In the genomic region with DNA sequence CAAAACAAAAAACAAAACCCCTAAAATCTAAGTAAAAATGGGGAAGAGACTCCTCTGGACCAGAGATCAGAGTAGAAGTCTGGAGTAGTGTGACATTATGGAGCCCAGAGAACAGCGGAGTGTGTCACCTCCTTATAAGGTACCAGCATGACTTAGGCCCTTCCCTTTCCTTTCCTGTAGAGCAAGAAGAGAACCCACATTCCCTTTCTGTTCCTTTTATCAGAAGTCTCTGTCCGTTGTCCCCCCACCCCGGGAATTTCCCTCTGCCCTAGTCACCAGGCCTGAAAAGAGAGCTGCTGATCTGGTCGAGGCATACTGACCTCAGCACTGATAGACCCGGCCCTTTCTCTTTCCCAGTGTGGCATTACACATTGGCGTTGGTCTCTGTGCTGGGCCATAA, we compare ENCODE assay signal across 8 mouse cellular contexts. TPM values are rescaled to one million over a fixed set of nuclear protein-coding genes. Genes with fewer than 3 reads are reported as not detected.
DNase-seq lines count a peak whose midpoint lies in the region; ATAC-seq lines count a peak whose summit lies in the region.

No protein-coding gene starts in this region.

- H3K4me1 ChIP-seq in kidney, embryonic 14.5 days (ENCODE audit: control insufficient read depth, insufficient read depth, low read length), result peaks cover 8% of the 10 kb centered on the region
- peaks cover 17% of the 10 kb centered on the region for H3K4me1 ChIP-seq in heart, embryonic 13.5 days
- peaks cover 13% of the 10 kb centered on the region for H3K4me1 ChIP-seq in liver, embryonic 16.5 days (ENCODE audit: control insufficient read depth, low read depth, low read length)
- peaks cover 21% of the 10 kb centered on the region for H3K4me1 ChIP-seq in neural tube, embryonic 15.5 days

- no peaks in the 10 kb centered on the region for H3K9me3 ChIP-seq in kidney, embryonic 14.5 days (ENCODE audit: control insufficient read depth, low read length)
- H3K9me3 ChIP-seq in heart, embryonic 13.5 days, result no peaks in the 10 kb centered on the region
- no peaks in the 10 kb centered on the region for H3K9me3 ChIP-seq in liver, embryonic 16.5 days (replicated peaks; ENCODE audit: control insufficient read depth, low read length)
- no peaks in the 10 kb centered on the region for H3K9me3 ChIP-seq in neural tube, embryonic 15.5 days (replicated peaks)

- peak overlapping the region; percentile 94 for H3K4me3 ChIP-seq in kidney, embryonic 14.5 days (ENCODE audit: low read length)
- peak overlapping the region; percentile 96 for H3K4me3 ChIP-seq in heart, embryonic 13.5 days
- H3K4me3 ChIP-seq in liver, embryonic 16.5 days (ENCODE audit: low read depth, low read length), result peak overlapping the region; percentile 73
- H3K4me3 ChIP-seq in neural tube, embryonic 15.5 days (replicated peaks), result peak overlapping the region; percentile 96

- DNase-seq in kidney, postnatal 10 days, result no peak
- DNase-seq in NIH3T3 (ENCODE audit: low read depth), result peak; percentile 11
- no peak for DNase-seq in adrenal gland, postnatal 10 days
- no peak for DNase-seq in embryo, embryonic 11 days

- no peak overlapping the region for H3K27ac ChIP-seq in kidney, embryonic 14.5 days (ENCODE audit: low read depth, low read length)
- H3K27ac ChIP-seq in heart, embryonic 13.5 days (replicated peaks), result no peak overlapping the region; the same call in 1 of the 2 replicates
- H3K27ac ChIP-seq in liver, embryonic 16.5 days (ENCODE audit: low read length), result peak overlapping the region; percentile 71
- H3K27ac ChIP-seq in neural tube, embryonic 15.5 days (replicated peaks), result no peak overlapping the region

- WGBS in kidney, embryonic 14.5 days, result 37% methylated on average over 6 of the region's 6 CpGs
- WGBS in heart, embryonic 13.5 days, result 16% methylated on average over 6 of the region's 6 CpGs
- 8% methylated on average over 6 of the region's 6 CpGs for WGBS in liver, embryonic 16.5 days (ENCODE audit: insufficient replicate concordance)
- 49% methylated on average over 6 of the region's 6 CpGs for WGBS in neural tube, embryonic 15.5 days

- peaks cover 11% of the 10 kb centered on the region; the same call in 1 of the 2 replicates for H3K36me3 ChIP-seq in kidney, embryonic 14.5 days (ENCODE audit: control insufficient read depth, insufficient read depth, low read length)
- peaks cover 23% of the 10 kb centered on the region for H3K36me3 ChIP-seq in heart, embryonic 13.5 days
- no peaks in the 10 kb centered on the region; the same call in 1 of the 2 replicates for H3K36me3 ChIP-seq in liver, embryonic 16.5 days (ENCODE audit: control insufficient read depth, insufficient read depth)
- H3K36me3 ChIP-seq in neural tube, embryonic 15.5 days, result peaks cover 13% of the 10 kb centered on the region

- peak overlapping the region; percentile 81 for H3K4me2 ChIP-seq in kidney, embryonic 14.5 days (replicated peaks; ENCODE audit: low read depth, low read length)
- H3K4me2 ChIP-seq in heart, embryonic 13.5 days, result peak overlapping the region; percentile 78
- peak overlapping the region; percentile 84 for H3K4me2 ChIP-seq in liver, embryonic 16.5 days (ENCODE audit: low read depth, low read length)
- H3K4me2 ChIP-seq in neural tube, embryonic 15.5 days, result peak overlapping the region; percentile 95

- H3K27me3 ChIP-seq in kidney, embryonic 14.5 days (ENCODE audit: control insufficient read depth, insufficient read depth, low read length), result no peaks in the 10 kb centered on the region
- no peaks in the 10 kb centered on the region for H3K27me3 ChIP-seq in heart, embryonic 13.5 days (replicated peaks)
- H3K27me3 ChIP-seq in liver, embryonic 16.5 days (ENCODE audit: control insufficient read depth, insufficient read depth, low read depth, low read length), result no peaks in the 10 kb centered on the region
- H3K27me3 ChIP-seq in neural tube, embryonic 15.5 days (replicated peaks), result no peaks in the 10 kb centered on the region

- ATAC-seq in kidney, embryonic 14.5 days (ENCODE audit: low FRiP score, low TSS enrichment), result no peak
- no peak for ATAC-seq in heart, embryonic 13.5 days (ENCODE audit: extremely low read depth, insufficient number of reproducible peaks, low FRiP score, low TSS enrichment)
- no peak for ATAC-seq in liver, embryonic 16.5 days (ENCODE audit: low read depth)
- ATAC-seq in neural tube, embryonic 15.5 days (ENCODE audit: low FRiP score), result no peak

- H3K9ac ChIP-seq in kidney, embryonic 14.5 days (ENCODE audit: low read depth, low read length), result peak overlapping the region; percentile 78; the same call in 1 of the 2 replicates
- peak overlapping the region; percentile 94 for H3K9ac ChIP-seq in heart, embryonic 13.5 days
- H3K9ac ChIP-seq in liver, embryonic 16.5 days (ENCODE audit: low read depth, low read length), result peak overlapping the region; percentile 85
- peak overlapping the region; percentile 91 for H3K9ac ChIP-seq in neural tube, embryonic 15.5 days (replicated peaks)

RNA-seq across cellular contexts. Expression of a gene that starts 0.8 kb away (rescaled TPM):
- 28.4 and 41.0 TPM in 2 replicates for polyA plus RNA-seq in kidney, embryonic 14.5 days (2014; fragmentation: Nextera tagmentation; extraction: Ambion mirVana)
- 23.5 and 23.6 TPM in 2 replicates for polyA plus RNA-seq in heart, embryonic 13.5 days (2015; fragmentation: Nextera tagmentation; extraction: Ambion mirVana)
- polyA plus RNA-seq in liver, embryonic 16.5 days (2015; fragmentation: Nextera tagmentation; extraction: Ambion mirVana), result 16.4 and 16.8 TPM in 2 replicates
- 30.2 and 36.7 TPM in 2 replicates for polyA plus RNA-seq in neural tube, embryonic 15.5 days (2015; fragmentation: Nextera tagmentation; extraction: Ambion mirVana)
- total RNA-seq in adrenal gland, postnatal 10 days (2021), result 10 to 100 TPM; 27.4 to 35.3 TPM

RNA-seq across cellular contexts. Expression of a gene that starts 43.3 kb away (rescaled TPM):
- 0.45 and 0.69 TPM in 2 replicates for polyA plus RNA-seq in kidney, embryonic 14.5 days (2014; fragmentation: Nextera tagmentation; extraction: Ambion mirVana)
- 0.36 and 0.62 TPM in 2 replicates for polyA plus RNA-seq in heart, embryonic 13.5 days (2015; fragmentation: Nextera tagmentation; extraction: Ambion mirVana)
- polyA plus RNA-seq in liver, embryonic 16.5 days (2015; fragmentation: Nextera tagmentation; extraction: Ambion mirVana), result 0.11 TPM in 2 replicates
- 45.6 and 54.6 TPM in 2 replicates for polyA plus RNA-seq in neural tube, embryonic 15.5 days (2015; fragmentation: Nextera tagmentation; extraction: Ambion mirVana)
- 1 to 10 TPM; 3.2 to 4.8 TPM for total RNA-seq in adrenal gland, postnatal 10 days (2021)

RNA-seq across cellular contexts. Expression of a gene that starts 43.7 kb away (rescaled TPM):
- polyA plus RNA-seq in kidney, embryonic 14.5 days (2014; fragmentation: Nextera tagmentation; extraction: Ambion mirVana), result 0.23 TPM in 1 of 2 replicates, not detected in the other
- polyA plus RNA-seq in heart, embryonic 13.5 days (2015; fragmentation: Nextera tagmentation; extraction: Ambion mirVana), result 0.22 TPM in 1 of 2 replicates, not detected in the other
- 0.02 TPM in 1 of 2 replicates, not detected in the other for polyA plus RNA-seq in liver, embryonic 16.5 days (2015; fragmentation: Nextera tagmentation; extraction: Ambion mirVana)
- 1.5 TPM in 2 replicates for polyA plus RNA-seq in neural tube, embryonic 15.5 days (2015; fragmentation: Nextera tagmentation; extraction: Ambion mirVana)
- 1 to 10 TPM in 1 of 2 experiments, under 1 TPM in 1; 0.90 to 1.2 TPM for total RNA-seq in adrenal gland, postnatal 10 days (2021)

Comparison
In these comparisons a context has a peak if more than half of its experiments do, and no peak if none do; other contexts are left out.
1. RNA of a gene that starts 43.3 kb away (polyA plus RNA-seq): 45.6 to 54.6 TPM in neural tube, embryonic 15.5 days; 0.36 to 0.62 TPM in heart, embryonic 13.5 days, 0.45 to 0.69 TPM in kidney, embryonic 14.5 days and 0.11 TPM in liver, embryonic 16.5 days; every median in the first group is over 10 times any median in the second.
2. Peak in every context shown above with its lines, with median percentiles within 50 percentile points of each other: H3K4me2 ChIP-seq, H3K4me3 ChIP-seq and H3K9ac ChIP-seq.